Mouse (Mus musculus) heart, adult 2 months (tissue): Measurements from ENCODE around the gene Gm5788.
"Not testable (repeated sequence)": the region's sequence is repeated elsewhere in the genome, so short reads cannot be mapped to it uniquely, and the experiment has no call there.

Experiments used
- CTCF ChIP-seq: fragments of 200-600 bp; IDR thresholded peaks from 2 replicates; pipeline ENCODE4 v1.8.1; 2022; ENCODE audit warnings: antibody characterized with exemption, mild to moderate bottlenecking, moderate library complexity
- POLR2A ChIP-seq: fragments of 200-500 bp; IDR thresholded peaks from 2 replicates; pipeline ENCODE4 v1.6.1; 2011; ENCODE audit warnings: mild to moderate bottlenecking, low read depth, low read length, control low read depth; ENCODE audit not compliant: insufficient read depth

DNA sequence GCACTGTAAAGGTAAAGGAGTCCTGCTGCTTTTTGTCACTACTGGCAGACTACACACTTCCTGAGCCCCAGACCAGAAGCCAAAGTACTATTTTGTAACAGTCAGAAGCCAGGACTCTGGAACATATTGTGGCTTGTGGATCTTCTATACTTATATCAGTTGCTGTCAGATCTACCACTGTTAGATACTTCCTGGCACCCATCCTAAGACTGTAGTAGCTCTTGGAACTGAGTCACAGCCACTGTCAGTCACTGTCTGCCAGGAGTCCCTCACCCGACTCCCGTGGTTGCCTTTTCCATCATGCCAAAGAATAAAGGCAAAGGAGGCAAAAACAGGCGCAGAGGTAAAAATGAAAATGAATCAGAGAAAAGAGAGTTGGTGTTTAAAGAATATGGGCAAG, at the start of gene Gm5788:
- not testable (repeated sequence) for TF ChIP-seq POLR2A, CTCF
